Mouse (Mus musculus): Measurements from ENCODE around the gene Slc35f4. TPM values are rescaled to one million over a fixed set of nuclear protein-coding genes. Genes with fewer than 3 reads are reported as not detected.

Gene Slc35f4
- polyA plus RNA-seq, 1 experiment from 2014 or later, result 6.4 TPM

GRCm38 (mm10) chr14:49461761-49462160, 64.1 kb downstream of the Slc35f4 start:
- Histone ChIP-seq H3K9ac (replicated peaks) (no peak overlapping the region), H3K9me3 (no peaks in the 10 kb centered on the region), H3K27ac (replicated peaks) (no peak overlapping the region), H3K4me1 (no peaks in the 10 kb centered on the region), H3K4me3 (no peak overlapping the region), H3K4me2 (replicated peaks) (no peak overlapping the region), H3K27me3 (no peaks in the 10 kb centered on the region), H3K36me3 (no peaks in the 10 kb centered on the region)
- 84% methylated on average over 2 of the region's 2 CpGs for WGBS
- ATAC-seq (replicated peaks), result no peak

- WGBS, result 76% methylated on average over 3 of the region's 3 CpGs
- Histone ChIP-seq H3K4me3 (no peak overlapping the region), H3K4me2 (replicated peaks) (no peak overlapping the region), H3K27me3 (no peaks in the 10 kb centered on the region), H3K9me3 (no peaks in the 10 kb centered on the region), H3K9ac (replicated peaks) (no peak overlapping the region), H3K36me3 (no peaks in the 10 kb centered on the region), H3K27ac (replicated peaks) (no peak overlapping the region), H3K4me1 (no peaks in the 10 kb centered on the region)
- no peak for ATAC-seq (replicated peaks)
Observed at GRCm38 (mm10) chr14:49460799-49461198, 65.0 kb downstream of the Slc35f4 start.

GRCm38 (mm10) chr14:49454283-49454914, 71.4 kb downstream of the Slc35f4 start:
- Histone ChIP-seq H3K27me3 (no peaks in the 10 kb centered on the region), H3K9me3 (no peaks in the 10 kb centered on the region), H3K4me3 (no peak overlapping the region), H3K4me2 (replicated peaks) (no peak overlapping the region), H3K9ac (replicated peaks) (no peak overlapping the region), H3K36me3 (no peaks in the 10 kb centered on the region), H3K27ac (replicated peaks) (no peak overlapping the region), H3K4me1 (no peaks in the 10 kb centered on the region)
- 78% methylated on average over 6 of the region's 6 CpGs for WGBS
- ATAC-seq (replicated peaks), result 0 out of 2 replicates have a peak, but pooled peaks have one; percentile 16

GRCm38 (mm10) chr14:49453782-49454181, 72.1 kb downstream of the Slc35f4 start:
- ATAC-seq (replicated peaks), result no peak
- Histone ChIP-seq H3K9ac (replicated peaks) (no peak overlapping the region), H3K27ac (replicated peaks) (no peak overlapping the region), H3K4me2 (replicated peaks) (no peak overlapping the region), H3K4me3 (no peak overlapping the region), H3K27me3 (no peaks in the 10 kb centered on the region), H3K9me3 (no peaks in the 10 kb centered on the region), H3K4me1 (no peaks in the 10 kb centered on the region), H3K36me3 (no peaks in the 10 kb centered on the region)
- WGBS, result 14% methylated on average over 3 of the region's 3 CpGs

- 12% methylated on average over 7 of the region's 7 CpGs for WGBS
- Histone ChIP-seq H3K9ac (replicated peaks) (no peak overlapping the region), H3K4me2 (replicated peaks) (no peak overlapping the region), H3K4me3 (no peak overlapping the region), H3K36me3 (no peaks in the 10 kb centered on the region), H3K27me3 (no peaks in the 10 kb centered on the region), H3K27ac (replicated peaks) (no peak overlapping the region), H3K9me3 (no peaks in the 10 kb centered on the region), H3K4me1 (0 out of 2 replicates have a peak, but pooled peaks cover 3% of the 10 kb centered on the region)
- no peak for ATAC-seq (replicated peaks)
Observed at GRCm38 (mm10) chr14:49447669-49448068, 78.2 kb downstream of the Slc35f4 start.

- Histone ChIP-seq H3K36me3 (no peaks in the 10 kb centered on the region), H3K9ac (replicated peaks) (no peak overlapping the region), H3K4me1 (0 out of 2 replicates have a peak, but pooled peaks cover 3% of the 10 kb centered on the region), H3K9me3 (no peaks in the 10 kb centered on the region), H3K27ac (replicated peaks) (no peak overlapping the region), H3K4me3 (no peak overlapping the region), H3K27me3 (no peaks in the 10 kb centered on the region), H3K4me2 (replicated peaks) (no peak overlapping the region)
- WGBS, result 44% methylated on average over 7 of the region's 7 CpGs
- ATAC-seq (replicated peaks), result no peak
Observed at GRCm38 (mm10) chr14:49446461-49446860, 79.4 kb downstream of the Slc35f4 start.

GRCm38 (mm10) chr14:49436811-49437210, 89.0 kb downstream of the Slc35f4 start:
- Histone ChIP-seq H3K4me1 (no peaks in the 10 kb centered on the region), H3K4me2 (replicated peaks) (no peak overlapping the region), H3K9ac (replicated peaks) (no peak overlapping the region), H3K9me3 (no peaks in the 10 kb centered on the region), H3K27ac (replicated peaks) (no peak overlapping the region), H3K27me3 (no peaks in the 10 kb centered on the region), H3K36me3 (no peaks in the 10 kb centered on the region), H3K4me3 (no peak overlapping the region)
- ATAC-seq (replicated peaks), result no peak
- 84% methylated on average over 3 of the region's 3 CpGs for WGBS

GRCm38 (mm10) chr14:49431821-49432220, 94.0 kb downstream of the Slc35f4 start:
- Histone ChIP-seq H3K4me1 (no peaks in the 10 kb centered on the region), H3K27me3 (no peaks in the 10 kb centered on the region)
- 79% methylated on average over 5 of the region's 5 CpGs for WGBS

GRCm38 (mm10) chr14:49392482-49392881, 133.4 kb downstream of the Slc35f4 start:
- no peaks in the 10 kb centered on the region for H3K9me3 ChIP-seq
- no peaks in the 10 kb centered on the region for H3K36me3 ChIP-seq
- no peak for ATAC-seq (replicated peaks)
- no peak overlapping the region for H3K4me3 ChIP-seq
- 45% methylated on average over 1 of the region's 1 CpGs for WGBS
- no peaks in the 10 kb centered on the region for H3K27me3 ChIP-seq
- no peaks in the 10 kb centered on the region for H3K4me1 ChIP-seq
- no peak overlapping the region for H3K9ac ChIP-seq (replicated peaks)
- no peak overlapping the region for H3K27ac ChIP-seq (replicated peaks)
- no peak overlapping the region for H3K4me2 ChIP-seq (replicated peaks)

More at GRCm38 (mm10) chr14:49431821-49432220, 94.0 kb downstream of the Slc35f4 start:
- Histone ChIP-seq H3K9me3 (no peaks in the 10 kb centered on the region), H3K9ac (replicated peaks) (no peak overlapping the region), H3K36me3 (no peaks in the 10 kb centered on the region), H3K4me2 (replicated peaks) (no peak overlapping the region), H3K27ac (replicated peaks) (no peak overlapping the region), H3K4me3 (no peak overlapping the region)
- no peak for ATAC-seq (replicated peaks)

GRCm38 (mm10) chr14:49362161-49362560, 163.7 kb downstream of the Slc35f4 start:
- H3K4me3 ChIP-seq, result no peak overlapping the region
- no peaks in the 10 kb centered on the region for H3K9me3 ChIP-seq
- no peak overlapping the region for H3K9ac ChIP-seq (replicated peaks)
- H3K4me2 ChIP-seq (replicated peaks), result no peak overlapping the region
- H3K27ac ChIP-seq (replicated peaks), result no peak overlapping the region
- no peaks in the 10 kb centered on the region for H3K27me3 ChIP-seq
- ATAC-seq (replicated peaks), result no peak
- 66% methylated on average over 2 of the region's 2 CpGs for WGBS
- H3K36me3 ChIP-seq, result no peaks in the 10 kb centered on the region
- H3K4me1 ChIP-seq, result no peaks in the 10 kb centered on the region

GRCm38 (mm10) chr14:49355561-49355960, 170.3 kb downstream of the Slc35f4 start:
- no peak overlapping the region for H3K4me2 ChIP-seq (replicated peaks)
- H3K27me3 ChIP-seq, result no peaks in the 10 kb centered on the region
- H3K4me1 ChIP-seq, result no peaks in the 10 kb centered on the region
- no peak overlapping the region for H3K27ac ChIP-seq (replicated peaks)
- H3K36me3 ChIP-seq, result no peaks in the 10 kb centered on the region
- ATAC-seq (replicated peaks), result no peak
- no peaks in the 10 kb centered on the region for H3K9me3 ChIP-seq
- H3K4me3 ChIP-seq, result no peak overlapping the region
- H3K9ac ChIP-seq (replicated peaks), result no peak overlapping the region

GRCm38 (mm10) chr14:49348897-49349250, 177.0 kb downstream of the Slc35f4 start:
- Histone ChIP-seq H3K9me3 (no peaks in the 10 kb centered on the region), H3K27ac (replicated peaks) (no peak overlapping the region), H3K9ac (replicated peaks) (no peak overlapping the region), H3K4me3 (no peak overlapping the region), H3K4me1 (no peaks in the 10 kb centered on the region), H3K36me3 (no peaks in the 10 kb centered on the region), H3K4me2 (replicated peaks) (no peak overlapping the region), H3K27me3 (no peaks in the 10 kb centered on the region)
- WGBS, result 71% methylated on average over 1 of the region's 1 CpGs
- peak; percentile 16; the same call in 1 of the 2 replicates for ATAC-seq (replicated peaks)
